Mouse (Mus musculus): ENCODE data around the gene Gipc3. TPM values are rescaled to one million over a fixed set of nuclear protein-coding genes. Genes with fewer than 3 reads are reported as not detected.

The Gipc3 gene
- polyA plus RNA-seq, 1 experiment, result 0.08 TPM

DNA sequence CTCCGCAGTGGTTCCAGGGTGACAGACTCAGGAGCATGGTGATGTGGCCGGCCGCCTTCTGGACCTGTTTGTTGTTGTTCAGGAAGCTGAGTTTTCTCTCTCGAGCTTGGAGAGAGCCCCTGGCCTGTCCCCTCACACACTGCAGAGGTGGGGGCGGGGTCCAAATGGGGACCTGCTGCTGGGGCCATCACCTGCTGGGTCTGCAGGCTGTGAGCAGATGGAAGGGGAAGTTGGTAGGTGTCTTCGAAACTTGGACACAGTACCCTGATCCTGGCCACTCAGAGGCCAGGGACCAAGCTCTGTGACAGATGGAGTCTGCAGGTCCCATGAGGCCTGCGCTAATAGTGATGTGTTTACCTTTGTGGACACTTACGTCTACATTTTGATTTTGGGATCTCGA lies 41.7 kb downstream of the Gipc3 start:
- Histone ChIP-seq H3K27me3 (ENCODE audit: control insufficient read depth, insufficient read depth, insufficient read length) (no peaks in the 10 kb centered on the region), H3K4me3 (ENCODE audit: insufficient read depth, poor library complexity, severe bottlenecking) (no peak overlapping the region), H3ac (ENCODE audit: control insufficient read depth, insufficient read length, low read depth) (no peak overlapping the region), H3K79me3 (ENCODE audit: low read depth) (peaks cover 31% of the 10 kb centered on the region), H3K79me2 (ENCODE audit: control insufficient read depth, insufficient read depth) (peaks cover 81% of the 10 kb centered on the region), H3K36me3 (ENCODE audit: control insufficient read depth, insufficient read depth) (peaks cover 5% of the 10 kb centered on the region)
- TF ChIP-seq MAX (IDR thresholded peaks at IDR 0.05), result no peak
- TF ChIP-seq MYOG (IDR thresholded peaks at IDR 0.05; ENCODE audit: control insufficient read depth, extremely low read depth, insufficient read length), result no peak
- TF ChIP-seq FOSL1 (IDR thresholded peaks at IDR 0.05; ENCODE audit: insufficient read depth, low read length, poor library complexity, severe bottlenecking), result no peak
- TF ChIP-seq CTCF (IDR thresholded peaks at IDR 0.05; ENCODE audit: control insufficient read depth, insufficient read depth, insufficient read length), result no peak
- TF ChIP-seq USF1 (IDR thresholded peaks at IDR 0.05; ENCODE audit: low read depth), result no peak
- TF ChIP-seq MYOD1 (IDR thresholded peaks at IDR 0.05; ENCODE audit: control insufficient read depth, insufficient read length, low read depth), result no peak
- no peak for TF ChIP-seq CEBPB (IDR thresholded peaks at IDR 0.05; ENCODE audit: low read depth)

DNA sequence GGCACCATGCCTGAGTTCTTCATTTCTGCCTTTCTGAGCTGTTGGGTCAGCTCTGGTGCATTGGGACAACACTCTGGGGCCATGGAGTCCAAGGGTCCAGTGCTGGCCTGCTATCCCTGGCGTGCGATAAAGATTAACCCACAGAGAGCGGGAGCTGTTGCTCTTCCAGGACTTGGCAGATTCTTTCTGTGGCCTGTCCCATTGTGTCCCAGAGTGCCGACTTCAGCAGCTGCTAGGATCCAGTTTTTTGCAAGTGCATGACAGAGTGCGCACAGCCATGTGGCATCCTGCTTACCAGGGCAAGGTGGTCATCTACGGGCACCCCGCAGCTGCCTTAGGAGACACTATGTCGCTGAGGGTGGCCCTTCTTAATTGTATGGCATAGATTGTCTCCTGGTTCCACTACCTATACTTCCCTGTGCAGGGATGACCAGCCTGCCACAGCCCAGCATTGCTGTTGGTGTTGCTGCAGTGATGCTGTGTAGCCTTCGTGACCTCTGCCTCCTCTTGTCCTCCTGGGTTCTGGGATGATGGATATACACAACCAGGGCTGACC lies 42.6 kb downstream of the Gipc3 start:
- Histone ChIP-seq H3K36me3 (ENCODE audit: control insufficient read depth, insufficient read depth) (no peaks in the 10 kb centered on the region), H3K79me2 (ENCODE audit: control insufficient read depth, insufficient read depth) (peaks cover 90% of the 10 kb centered on the region), H3K27me3 (ENCODE audit: control insufficient read depth, insufficient read depth, insufficient read length) (no peaks in the 10 kb centered on the region), H3K79me3 (ENCODE audit: low read depth) (peaks cover 39% of the 10 kb centered on the region), H3ac (ENCODE audit: control insufficient read depth, insufficient read length, low read depth) (no peak overlapping the region), H3K4me3 (ENCODE audit: insufficient read depth, poor library complexity, severe bottlenecking) (no peak overlapping the region)
- no peak for TF ChIP-seq USF1 (IDR thresholded peaks at IDR 0.05; ENCODE audit: low read depth)
- TF ChIP-seq CEBPB (IDR thresholded peaks at IDR 0.05; ENCODE audit: low read depth), result no peak
- no peak for TF ChIP-seq CTCF (IDR thresholded peaks at IDR 0.05; ENCODE audit: control insufficient read depth, insufficient read depth, insufficient read length)
- TF ChIP-seq MAX (IDR thresholded peaks at IDR 0.05), result no peak
- TF ChIP-seq MYOG (IDR thresholded peaks at IDR 0.05; ENCODE audit: control insufficient read depth, extremely low read depth, insufficient read length), result no peak
- TF ChIP-seq MYOD1 (IDR thresholded peaks at IDR 0.05; ENCODE audit: control insufficient read depth, insufficient read length, low read depth), result no peak
- no peak for TF ChIP-seq FOSL1 (IDR thresholded peaks at IDR 0.05; ENCODE audit: insufficient read depth, low read length, poor library complexity, severe bottlenecking)

DNA sequence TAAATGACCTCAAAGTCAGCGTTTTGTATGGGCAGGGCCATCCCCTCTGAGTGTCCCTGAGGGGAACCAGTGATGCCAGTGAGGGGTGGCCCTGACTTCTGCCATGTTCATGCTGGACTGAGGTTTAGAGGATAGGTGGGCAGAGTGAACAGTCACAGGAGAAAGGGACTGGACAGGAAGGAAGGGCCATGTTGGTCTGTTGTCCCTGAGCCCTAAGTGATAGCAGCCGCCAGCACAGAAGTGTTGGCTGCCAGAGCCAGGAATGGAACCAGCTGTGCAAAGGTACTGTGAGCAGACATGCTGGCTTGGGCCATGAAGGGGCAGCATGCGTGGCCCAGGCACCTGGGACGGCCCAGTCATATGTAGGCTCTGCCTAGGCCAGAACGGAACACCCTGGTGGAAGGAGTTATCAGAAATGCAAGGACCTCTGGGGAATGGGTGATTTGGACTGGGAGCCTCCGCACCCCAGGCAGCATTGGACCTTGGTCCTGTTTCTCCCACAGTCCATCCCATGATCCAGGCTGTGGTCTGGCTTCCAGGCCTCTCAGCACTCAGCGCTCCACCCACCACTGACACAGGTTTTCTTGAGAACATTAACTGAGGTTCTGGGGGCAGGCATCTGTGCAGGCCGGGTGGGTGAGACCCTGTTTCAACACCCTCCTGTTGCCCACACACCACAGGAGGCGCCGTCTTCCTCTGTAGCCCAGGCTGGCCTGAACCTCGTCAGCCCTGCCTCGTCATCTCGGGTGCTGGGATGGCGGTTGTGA lies 43.3 kb downstream of the Gipc3 start:
- H3K79me3 ChIP-seq (ENCODE audit: low read depth), result peaks cover 41% of the 10 kb centered on the region
- no peaks in the 10 kb centered on the region for H3K27me3 ChIP-seq (ENCODE audit: control insufficient read depth, insufficient read depth, insufficient read length)
- no peaks in the 10 kb centered on the region for H3K36me3 ChIP-seq (ENCODE audit: control insufficient read depth, insufficient read depth)
- no peak overlapping the region for H3ac ChIP-seq (ENCODE audit: control insufficient read depth, insufficient read length, low read depth)
- H3K4me3 ChIP-seq (ENCODE audit: insufficient read depth, poor library complexity, severe bottlenecking), result no peak overlapping the region
- TF ChIP-seq FOSL1 (IDR thresholded peaks at IDR 0.05; ENCODE audit: insufficient read depth, low read length, poor library complexity, severe bottlenecking), result no peak
- TF ChIP-seq MAX (IDR thresholded peaks at IDR 0.05), result no peak
- TF ChIP-seq MYOG (IDR thresholded peaks at IDR 0.05; ENCODE audit: control insufficient read depth, extremely low read depth, insufficient read length), result no peak
- no peak for TF ChIP-seq CEBPB (IDR thresholded peaks at IDR 0.05; ENCODE audit: low read depth)
- no peak for TF ChIP-seq MYOD1 (IDR thresholded peaks at IDR 0.05; ENCODE audit: control insufficient read depth, insufficient read length, low read depth)
- TF ChIP-seq USF1 (IDR thresholded peaks at IDR 0.05; ENCODE audit: low read depth), result no peak
- TF ChIP-seq CTCF (IDR thresholded peaks at IDR 0.05; ENCODE audit: control insufficient read depth, insufficient read depth, insufficient read length), result no peak
- H3K79me2 ChIP-seq (ENCODE audit: control insufficient read depth, insufficient read depth), result peaks cover 93% of the 10 kb centered on the region

DNA sequence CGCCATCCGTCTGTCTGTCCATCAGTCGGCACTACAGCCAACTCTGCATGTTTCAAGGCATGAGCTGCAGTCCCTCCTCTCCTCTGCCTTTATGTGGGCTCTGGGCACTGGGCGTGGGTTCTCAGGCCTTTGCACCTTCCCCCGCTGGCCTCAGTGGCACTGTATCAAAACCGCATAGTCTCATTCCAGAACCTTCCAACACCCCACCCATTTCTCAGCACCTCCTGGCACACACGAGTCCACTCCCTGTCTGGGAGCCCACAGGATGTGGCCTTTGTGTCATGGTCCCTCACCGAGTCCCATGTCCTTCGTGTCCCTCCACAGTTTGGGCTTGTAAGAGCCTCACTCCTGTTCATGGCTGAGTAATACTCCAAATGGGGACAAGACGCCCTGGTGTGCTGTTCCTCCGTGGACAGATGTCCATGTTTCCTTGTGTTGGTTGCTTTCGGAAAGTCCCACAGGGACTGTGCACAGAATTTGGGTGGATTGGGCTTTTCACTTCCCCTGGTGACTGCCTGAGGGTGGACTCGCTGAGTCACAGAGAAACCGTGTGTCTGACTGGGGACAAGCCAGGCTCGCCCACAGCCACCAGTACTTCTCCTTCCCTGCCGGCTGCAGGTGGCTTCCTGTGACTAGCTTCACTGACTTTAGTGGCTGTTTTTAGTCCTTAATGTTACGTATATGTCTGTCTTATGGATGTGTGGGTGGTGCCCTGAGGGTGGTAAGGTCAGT lies 44.5 kb downstream of the Gipc3 start:
- TF ChIP-seq MAX (IDR thresholded peaks at IDR 0.05) (no peak), MYOG (IDR thresholded peaks at IDR 0.05; ENCODE audit: control insufficient read depth, extremely low read depth, insufficient read length) (no peak), FOSL1 (IDR thresholded peaks at IDR 0.05; ENCODE audit: insufficient read depth, low read length, poor library complexity, severe bottlenecking) (no peak), CEBPB (IDR thresholded peaks at IDR 0.05; ENCODE audit: low read depth) (no peak), CTCF (IDR thresholded peaks at IDR 0.05; ENCODE audit: control insufficient read depth, insufficient read depth, insufficient read length) (no peak), USF1 (IDR thresholded peaks at IDR 0.05; ENCODE audit: low read depth) (no peak), MYOD1 (IDR thresholded peaks at IDR 0.05; ENCODE audit: control insufficient read depth, insufficient read length, low read depth) (no peak)
- Histone ChIP-seq H3K36me3 (ENCODE audit: control insufficient read depth, insufficient read depth) (no peaks in the 10 kb centered on the region), H3K27me3 (ENCODE audit: control insufficient read depth, insufficient read depth, insufficient read length) (no peaks in the 10 kb centered on the region), H3K4me3 (ENCODE audit: insufficient read depth, poor library complexity, severe bottlenecking) (no peak overlapping the region), H3K79me2 (ENCODE audit: control insufficient read depth, insufficient read depth) (peaks cover 94% of the 10 kb centered on the region), H3ac (ENCODE audit: control insufficient read depth, insufficient read length, low read depth) (no peak overlapping the region), H3K79me3 (ENCODE audit: low read depth) (peaks cover 51% of the 10 kb centered on the region)

DNA sequence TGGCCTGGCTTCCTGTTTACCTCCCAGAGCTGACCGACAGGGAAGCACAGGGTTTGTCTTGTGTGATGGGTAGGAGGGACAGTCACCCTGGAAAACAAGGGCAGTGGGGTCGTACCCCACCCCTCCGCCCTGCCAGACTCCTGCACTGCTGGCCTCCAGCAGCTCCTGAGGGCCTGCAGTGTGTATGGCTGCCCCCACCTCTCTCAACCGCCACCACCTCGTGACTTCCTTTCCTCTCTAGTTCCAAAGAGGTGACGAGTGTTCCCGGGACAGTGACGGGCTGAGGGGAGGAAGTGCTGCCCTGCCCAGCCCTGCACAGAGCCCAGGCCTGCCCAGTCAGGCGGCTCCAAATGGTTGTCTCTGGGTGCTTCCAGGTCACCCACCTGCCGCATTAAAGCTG lies 45.2 kb downstream of the Gipc3 start:
- no peaks in the 10 kb centered on the region for H3K27me3 ChIP-seq (ENCODE audit: control insufficient read depth, insufficient read depth, insufficient read length)
- peaks cover 94% of the 10 kb centered on the region for H3K79me2 ChIP-seq (ENCODE audit: control insufficient read depth, insufficient read depth)
- no peak overlapping the region for H3ac ChIP-seq (ENCODE audit: control insufficient read depth, insufficient read length, low read depth)
- peaks cover 52% of the 10 kb centered on the region for H3K79me3 ChIP-seq (ENCODE audit: low read depth)
- TF ChIP-seq CEBPB (IDR thresholded peaks at IDR 0.05; ENCODE audit: low read depth), result no peak
- no peak for TF ChIP-seq FOSL1 (IDR thresholded peaks at IDR 0.05; ENCODE audit: insufficient read depth, low read length, poor library complexity, severe bottlenecking)
- no peak for TF ChIP-seq MYOG (IDR thresholded peaks at IDR 0.05; ENCODE audit: control insufficient read depth, extremely low read depth, insufficient read length)
- no peak overlapping the region for H3K4me3 ChIP-seq (ENCODE audit: insufficient read depth, poor library complexity, severe bottlenecking)
- H3K36me3 ChIP-seq (ENCODE audit: control insufficient read depth, insufficient read depth), result no peaks in the 10 kb centered on the region

All from C2C12 (cell line).